Mouse (Mus musculus) cerebral cortex, adult 2 months (tissue): ENCODE data around the gene Arntl2.

Experiments used
- WGBS: fragments of 180-500 bp; shearing (Covaris S2); methylation state at CpG from one replicate; pipeline ENCODE4 v1.1.7; 2018; 5-methylcytosine and 5-hydroxymethylcytosine counted together

Gene Arntl2

GRCm38 (mm10) chr6:146848281-146848680 is 52.4 kb downstream of the Arntl2 start:
- 87% methylated on average over 3 of the region's 3 CpGs for WGBS

DNA sequence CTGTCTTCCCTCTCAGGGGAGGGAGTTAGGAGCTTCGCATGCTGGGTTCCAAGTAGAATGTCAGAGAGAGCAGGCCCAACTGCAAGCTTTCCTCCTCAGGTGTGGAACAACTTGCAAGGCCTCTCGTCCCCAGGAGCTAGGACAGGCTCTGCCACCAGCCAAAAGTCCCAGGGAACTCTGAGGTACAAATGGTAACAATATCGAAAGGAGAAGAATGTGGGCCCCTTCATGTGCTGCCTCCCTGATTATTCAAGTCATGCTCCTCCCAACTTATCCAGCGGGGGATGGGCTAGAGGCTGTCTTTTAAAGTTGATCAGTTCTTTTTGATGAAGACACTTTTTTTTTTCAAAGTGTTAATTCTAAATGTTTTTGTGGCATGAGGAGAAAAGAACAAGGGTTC is 54.2 kb downstream of the Arntl2 start, which contains the start of gene Smco2:
Gene Smco2 (plus strand): TSS at position 55 of the 400 bp plus-strand sequence.
- WGBS = 96% methylated on average over 4 of the region's 4 CpGs

DNA sequence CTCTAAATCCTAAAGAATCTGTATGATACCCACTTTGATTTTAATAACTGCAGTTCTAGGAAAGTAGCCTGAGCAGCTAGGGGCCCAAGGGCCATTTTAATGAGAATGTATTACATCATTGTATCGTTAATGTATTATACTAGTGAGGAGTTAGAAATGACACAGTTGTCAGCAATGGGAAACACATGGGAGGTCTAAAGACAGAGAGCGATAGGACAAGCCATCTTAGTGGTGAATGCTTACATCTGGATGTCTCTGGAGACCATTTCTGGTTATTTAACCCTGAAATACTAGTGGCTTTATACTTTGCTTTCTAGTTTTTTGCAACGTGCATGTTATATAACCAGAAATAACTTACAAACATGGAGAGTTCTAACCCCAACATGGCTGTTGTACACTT is 56.1 kb downstream of the Arntl2 start:
- 87% methylated on average over 3 of the region's 3 CpGs for WGBS

DNA sequence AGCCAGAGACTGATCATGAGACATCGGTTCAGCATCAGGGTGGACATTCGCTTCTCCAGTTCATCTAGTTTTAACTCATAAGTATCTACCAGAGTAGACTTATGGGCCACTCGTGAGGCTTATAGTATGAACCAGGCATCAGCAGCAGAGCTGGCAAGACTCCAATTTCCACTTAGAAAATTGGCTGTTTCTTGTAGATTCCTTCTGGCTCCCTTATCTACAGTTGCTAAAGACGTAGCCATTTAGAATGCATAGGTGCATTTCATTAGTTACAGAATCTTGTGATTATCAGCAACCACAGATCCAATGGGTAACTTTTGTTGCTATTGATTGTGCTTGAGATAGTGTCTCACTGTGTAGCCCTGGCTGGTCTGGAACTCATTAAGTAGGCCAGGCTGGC is 56.9 kb downstream of the Arntl2 start:
- 72% methylated on average over 4 of the region's 4 CpGs for WGBS

GRCm38 (mm10) chr6:146855185-146855584 is 59.3 kb downstream of the Arntl2 start:
- 95% methylated on average over 9 of the region's 9 CpGs for WGBS

DNA sequence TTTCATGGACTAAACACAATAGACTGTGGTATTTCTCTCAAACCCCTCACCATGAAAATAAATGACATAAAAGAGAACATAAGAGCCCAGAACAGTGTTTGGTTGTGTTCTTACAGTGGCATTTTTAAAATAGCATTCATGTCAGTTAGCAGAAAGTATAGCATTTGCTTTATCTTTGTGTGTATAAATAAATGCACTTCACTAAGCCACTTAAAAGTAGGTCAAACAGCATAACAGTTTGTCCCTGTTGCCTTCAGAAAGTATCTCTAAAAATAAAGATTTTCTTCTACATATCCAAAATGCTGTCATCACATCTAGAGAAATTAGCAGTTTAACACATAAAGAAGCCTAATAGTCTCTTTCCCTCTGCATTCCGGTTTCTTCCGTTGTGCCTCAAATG is 61.5 kb downstream of the Arntl2 start:
- WGBS = 50% methylated on average over 2 of the region's 2 CpGs

- WGBS = 97% methylated on average over 2 of the region's 2 CpGs
Measured at GRCm38 (mm10) chr6:146863154-146863553, 67.3 kb downstream of the Arntl2 start.

DNA sequence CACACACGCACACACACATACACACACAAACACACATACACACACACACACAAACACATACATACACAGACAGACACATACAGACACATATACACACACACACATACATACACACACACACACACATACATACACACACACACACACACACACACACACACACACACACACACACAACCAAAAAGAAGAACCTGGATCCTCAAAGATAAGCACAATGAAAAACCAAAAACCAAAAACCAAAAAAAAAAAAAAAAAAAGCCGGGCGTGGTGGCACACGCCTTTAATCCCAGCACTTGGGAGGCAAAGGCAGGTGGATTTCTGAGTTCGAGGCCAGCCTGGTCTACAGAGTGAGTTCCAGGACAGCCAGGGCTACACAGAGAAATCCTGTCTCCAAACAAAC is 68.5 kb downstream of the Arntl2 start:
- WGBS = 95% methylated on average over 5 of the region's 5 CpGs

DNA sequence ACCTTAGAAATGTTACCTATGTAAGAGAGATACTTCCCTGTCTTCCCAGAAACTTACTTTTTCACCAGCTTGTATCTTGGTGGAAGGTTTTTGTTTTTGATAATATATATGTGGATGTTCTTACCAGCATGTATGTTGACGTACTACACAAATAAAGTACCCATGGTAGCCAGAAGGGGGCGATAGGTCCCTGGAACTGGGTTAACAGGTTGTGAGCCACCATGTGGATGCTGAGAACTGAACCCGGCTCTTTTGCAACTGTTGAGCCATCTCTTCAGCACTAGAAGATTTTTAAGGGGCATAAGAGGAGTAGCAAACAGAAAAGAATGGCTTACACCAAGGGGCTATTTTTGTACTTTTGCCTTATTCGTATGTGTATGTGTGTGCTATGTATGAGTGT is 69.8 kb downstream of the Arntl2 start:
- 87% methylated on average over 4 of the region's 4 CpGs for WGBS

- 87% methylated on average over 4 of the region's 4 CpGs for WGBS
Measured at GRCm38 (mm10) chr6:146871975-146872374, 76.1 kb downstream of the Arntl2 start.

DNA sequence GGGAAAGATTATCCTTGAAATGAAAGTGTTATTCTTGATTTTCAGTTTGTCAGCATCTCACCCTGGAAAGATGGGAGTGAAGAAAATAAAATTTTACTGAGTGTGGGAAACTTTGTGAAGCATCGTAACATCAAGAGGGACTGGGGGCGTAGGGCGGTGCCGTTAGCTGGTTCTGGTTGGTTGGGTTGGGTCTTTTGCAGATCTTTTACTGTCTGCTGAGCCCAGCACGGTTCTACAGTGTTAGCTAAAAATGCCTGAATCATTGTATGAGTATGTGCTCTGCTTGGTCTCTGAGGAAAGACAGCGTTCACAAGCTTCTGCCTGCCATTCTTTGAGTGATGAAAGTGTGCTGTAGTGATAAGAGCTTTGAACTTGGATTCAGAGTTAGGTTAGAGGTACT is 78.6 kb downstream of the Arntl2 start:
- 68% methylated on average over 6 of the region's 6 CpGs for WGBS

DNA sequence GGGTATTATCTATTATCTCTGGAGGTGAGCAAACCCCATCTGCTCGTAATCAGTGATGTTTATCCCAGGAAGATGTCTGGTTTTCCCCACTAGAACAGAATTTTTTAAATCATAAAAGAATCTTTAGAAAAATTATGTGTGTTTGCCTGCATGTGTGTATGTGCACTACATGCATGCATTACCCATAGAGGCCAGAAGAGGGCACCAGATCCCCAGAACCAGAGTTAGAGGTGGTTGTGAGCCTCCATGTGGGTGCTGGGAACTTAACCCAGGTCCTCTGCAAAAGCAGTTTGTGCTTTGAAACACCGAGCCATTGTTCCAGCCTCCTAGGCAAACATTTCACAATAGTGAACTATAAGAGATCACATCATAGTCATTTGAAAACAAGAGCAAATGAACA is 81.0 kb downstream of the Arntl2 start:
- 93% methylated on average over 2 of the region's 2 CpGs for WGBS

- 36% methylated on average over 12 of the region's 12 CpGs for WGBS
Measured at GRCm38 (mm10) chr6:146877425-146878045, 81.7 kb downstream of the Arntl2 start.

- WGBS = 24% methylated on average over 10 of the region's 10 CpGs
Measured at GRCm38 (mm10) chr6:146878926-146879325, 83.1 kb downstream of the Arntl2 start.

- WGBS = 69% methylated on average over 9 of the region's 9 CpGs
Measured at GRCm38 (mm10) chr6:146879856-146880255, 84.0 kb downstream of the Arntl2 start.

DNA sequence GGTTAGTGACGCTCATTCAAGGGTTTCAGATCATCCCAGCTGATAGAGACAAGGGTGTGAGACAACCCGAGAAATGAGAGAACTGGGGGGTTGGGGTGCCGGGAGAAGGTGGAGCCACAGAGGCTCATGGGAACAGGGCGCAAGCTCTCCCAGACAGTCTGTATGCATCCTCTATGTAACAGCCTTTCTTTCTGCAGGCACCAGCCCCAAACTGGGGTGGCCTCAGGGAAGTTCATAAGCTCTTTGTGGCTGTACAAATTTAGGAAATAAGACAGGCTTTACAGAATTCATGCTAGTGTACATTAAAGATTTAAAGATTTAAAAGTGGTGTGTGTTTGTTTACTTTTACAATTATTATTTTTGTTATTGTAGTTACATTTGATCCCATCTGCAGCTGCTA is 84.4 kb downstream of the Arntl2 start:
- WGBS = 63% methylated on average over 4 of the region's 4 CpGs

DNA sequence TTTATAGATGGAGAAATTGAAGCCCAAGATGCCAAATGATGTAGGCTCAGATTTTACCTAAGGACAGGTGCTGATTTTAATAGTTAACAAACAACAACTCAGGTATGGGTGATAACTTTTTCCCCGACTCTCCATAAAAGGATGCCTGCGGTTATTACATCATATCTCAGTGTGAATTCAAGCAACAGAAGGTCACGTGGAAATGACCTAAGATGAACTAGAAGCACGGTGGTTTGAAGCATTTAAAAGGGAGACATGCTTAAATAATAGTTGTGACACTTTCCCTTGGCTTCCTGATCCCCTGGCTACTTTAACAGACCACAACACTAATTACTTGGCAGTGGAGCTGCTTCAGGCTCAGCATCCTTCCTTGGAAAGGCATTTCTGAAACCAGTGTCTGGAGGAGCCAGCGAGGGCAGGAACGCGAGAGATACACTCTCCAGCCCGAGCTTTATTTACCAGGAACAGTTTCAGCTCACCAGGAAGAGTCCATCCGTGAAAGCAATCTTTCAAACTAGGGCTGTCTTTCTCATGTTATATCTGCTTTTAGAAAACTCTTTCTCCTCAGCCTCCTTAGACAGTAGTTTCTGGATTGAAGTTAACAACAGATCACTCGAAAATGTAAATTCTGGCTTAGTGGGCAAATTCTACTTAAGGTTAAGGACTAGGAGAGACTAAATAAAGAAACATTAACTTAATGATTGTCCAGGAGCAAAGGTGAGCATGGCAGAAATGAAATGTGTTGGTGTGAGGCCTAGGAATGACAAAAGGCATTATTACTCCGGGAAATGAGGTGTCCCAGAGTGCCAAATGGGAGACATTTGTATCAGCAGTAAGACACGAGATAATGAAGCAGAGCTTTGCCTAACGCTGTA is 86.3 kb downstream of the Arntl2 start:
- WGBS = 77% methylated on average over 13 of the region's 13 CpGs
